Mouse (Mus musculus): ENCODE measurements around the gene Gm20431. TPM values are rescaled to one million over a fixed set of nuclear protein-coding genes. Genes with fewer than 3 reads are reported as not detected.

The Gm20431 gene
- total RNA-seq, 1 experiment from 2014 or later: not detected

- ATAC-seq (replicated peaks; ENCODE audit: low read depth, poor library complexity, severe bottlenecking): no peak
Measured at GRCm38 (mm10) chr2:167583161-167583952, 77.9 kb downstream of the Gm20431 start.

GRCm38 (mm10) chr2:167578521-167578920 is 82.8 kb downstream of the Gm20431 start:
- peak; percentile 65 for ATAC-seq (replicated peaks; ENCODE audit: low read depth, poor library complexity, severe bottlenecking)

- no peak for ATAC-seq (replicated peaks; ENCODE audit: low read depth, poor library complexity, severe bottlenecking)
Measured at GRCm38 (mm10) chr2:167577186-167577785, 84.0 kb downstream of the Gm20431 start.

- ATAC-seq (replicated peaks; ENCODE audit: low read depth, poor library complexity, severe bottlenecking): no peak
Measured at GRCm38 (mm10) chr2:167576121-167576620, 85.1 kb downstream of the Gm20431 start.

DNA sequence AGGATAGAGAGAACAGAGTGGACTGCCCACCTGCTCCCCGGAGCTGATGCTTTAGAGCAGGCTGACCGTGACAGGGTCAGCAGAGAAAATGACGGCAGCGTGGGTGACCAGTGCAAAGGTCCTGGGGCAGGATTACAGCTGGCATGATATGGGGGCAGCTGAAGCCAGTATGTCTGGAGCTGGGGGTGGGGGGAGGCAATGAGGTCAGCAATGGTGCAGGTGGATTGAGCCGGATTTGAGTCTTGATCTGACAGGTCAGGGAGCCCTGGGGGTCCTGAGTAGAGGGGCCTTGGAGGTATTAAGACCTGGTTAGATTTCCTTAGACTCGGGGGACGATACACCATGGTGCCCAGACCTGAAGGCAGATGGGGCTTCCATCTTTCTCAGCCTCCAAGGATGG is 85.7 kb downstream of the Gm20431 start:
- ATAC-seq (replicated peaks; ENCODE audit: low read depth, poor library complexity, severe bottlenecking): no peak

- ATAC-seq (replicated peaks; ENCODE audit: low read depth, poor library complexity, severe bottlenecking): no peak
Measured at GRCm38 (mm10) chr2:167574814-167575213, 86.5 kb downstream of the Gm20431 start.

DNA sequence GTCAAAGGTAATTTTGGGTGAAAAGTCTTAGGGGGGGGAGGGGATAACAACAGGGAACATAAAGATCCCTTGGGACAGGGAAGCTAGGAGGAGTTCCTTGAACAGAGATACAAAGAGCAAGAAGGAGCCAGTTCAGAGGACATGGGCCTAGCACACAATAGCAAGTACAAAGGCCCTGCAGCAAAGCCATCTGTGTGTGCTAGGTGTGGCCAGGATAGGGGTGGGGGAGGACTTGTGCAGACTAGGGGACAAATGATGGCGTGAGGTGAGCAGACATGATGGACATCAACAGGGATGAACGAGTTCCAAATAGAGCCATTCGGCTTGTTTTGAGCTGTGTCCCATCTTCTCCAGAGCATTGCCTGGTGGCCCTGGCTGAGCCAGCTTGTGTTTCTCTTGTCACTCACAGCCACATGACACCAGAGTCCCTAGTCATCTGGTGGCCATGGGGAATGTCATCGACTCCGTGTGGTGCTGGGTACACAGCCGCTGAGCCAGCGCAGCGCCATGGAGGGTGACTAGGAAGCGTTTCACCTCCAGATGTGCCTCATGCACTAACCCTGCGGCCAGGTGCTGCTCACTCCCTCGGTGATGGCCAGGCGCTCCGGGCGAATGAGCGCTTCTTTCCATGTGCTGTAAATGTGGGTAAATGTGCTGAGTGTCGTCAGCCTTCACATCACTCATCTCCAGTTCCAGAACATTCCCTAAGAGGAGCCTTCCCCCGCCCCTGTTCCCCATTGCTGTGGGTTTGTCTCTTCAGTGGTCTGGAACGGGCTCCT is 89.7 kb downstream of the Gm20431 start:
- ATAC-seq (replicated peaks; ENCODE audit: low read depth, poor library complexity, severe bottlenecking): no peak

- ATAC-seq (replicated peaks; ENCODE audit: low read depth, poor library complexity, severe bottlenecking): no peak
Measured at GRCm38 (mm10) chr2:167570815-167571214, 90.5 kb downstream of the Gm20431 start.

DNA sequence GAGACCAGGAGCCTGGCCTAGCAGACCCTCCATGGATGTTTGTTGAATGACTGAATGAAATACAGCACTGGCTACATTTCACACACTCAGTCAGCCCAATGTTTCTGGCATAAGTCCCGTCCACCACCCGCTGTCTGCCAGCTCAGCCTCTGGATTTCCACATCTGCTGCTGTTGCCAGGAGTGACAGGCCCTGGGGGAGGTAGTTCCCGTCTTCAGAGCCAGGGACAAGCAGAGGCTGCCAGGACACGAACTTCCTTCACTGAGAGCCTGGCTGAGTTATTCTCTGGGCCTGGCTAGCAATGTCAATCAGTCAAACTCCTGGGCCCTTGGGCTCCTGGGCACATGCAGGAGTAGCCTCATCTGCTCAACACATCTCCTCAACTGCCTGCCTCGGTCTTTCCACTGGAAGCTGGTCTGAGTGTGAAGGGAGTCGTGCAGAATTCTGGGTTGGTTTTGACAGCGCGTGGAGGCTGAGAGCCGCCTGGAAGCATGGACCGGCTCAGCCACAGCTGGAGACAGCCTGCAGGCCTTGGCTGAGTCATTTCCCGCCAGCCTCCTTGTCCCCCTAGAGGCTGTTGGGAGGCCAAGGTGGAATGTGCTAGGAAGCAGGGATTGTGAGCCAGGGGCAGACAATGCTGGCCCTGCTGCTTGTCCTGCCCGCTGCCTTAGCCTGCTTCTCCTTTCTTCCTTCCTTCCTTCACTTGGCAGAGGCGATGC is 91.2 kb downstream of the Gm20431 start:
- 0 out of 2 replicates have a peak, but pooled peaks have one; percentile 18 for ATAC-seq (replicated peaks; ENCODE audit: low read depth, poor library complexity, severe bottlenecking)

DNA sequence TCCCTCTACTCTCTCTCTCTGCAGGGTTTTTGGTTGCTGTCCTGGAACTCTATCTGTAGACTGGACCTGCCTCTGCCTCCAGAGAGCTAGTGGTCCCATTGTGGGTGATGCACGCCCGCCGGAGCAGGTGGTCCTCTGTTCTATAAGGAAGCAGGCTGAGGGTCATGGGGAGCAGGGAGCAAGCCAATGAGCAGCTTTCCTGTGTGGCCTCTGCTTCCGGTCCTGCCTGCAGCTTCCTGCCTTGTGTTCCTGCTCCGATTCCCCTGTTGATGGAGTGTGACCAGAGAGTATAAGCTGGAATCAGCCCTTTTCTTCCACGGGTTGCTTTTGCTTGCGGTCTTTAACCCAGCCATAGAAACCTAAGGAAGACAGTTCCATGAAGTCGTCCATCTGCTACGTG is 93.2 kb downstream of the Gm20431 start:
- ATAC-seq (replicated peaks; ENCODE audit: low read depth, poor library complexity, severe bottlenecking): no peak

- ATAC-seq (replicated peaks; ENCODE audit: low read depth, poor library complexity, severe bottlenecking): no peak
Measured at GRCm38 (mm10) chr2:167565682-167566081, 95.6 kb downstream of the Gm20431 start.

GRCm38 (mm10) chr2:167565312-167565656 is 96.0 kb downstream of the Gm20431 start:
- ATAC-seq (replicated peaks; ENCODE audit: low read depth, poor library complexity, severe bottlenecking): no peak

GRCm38 (mm10) chr2:167564551-167565311 is 96.6 kb downstream of the Gm20431 start:
- ATAC-seq (replicated peaks; ENCODE audit: low read depth, poor library complexity, severe bottlenecking): no peak

DNA sequence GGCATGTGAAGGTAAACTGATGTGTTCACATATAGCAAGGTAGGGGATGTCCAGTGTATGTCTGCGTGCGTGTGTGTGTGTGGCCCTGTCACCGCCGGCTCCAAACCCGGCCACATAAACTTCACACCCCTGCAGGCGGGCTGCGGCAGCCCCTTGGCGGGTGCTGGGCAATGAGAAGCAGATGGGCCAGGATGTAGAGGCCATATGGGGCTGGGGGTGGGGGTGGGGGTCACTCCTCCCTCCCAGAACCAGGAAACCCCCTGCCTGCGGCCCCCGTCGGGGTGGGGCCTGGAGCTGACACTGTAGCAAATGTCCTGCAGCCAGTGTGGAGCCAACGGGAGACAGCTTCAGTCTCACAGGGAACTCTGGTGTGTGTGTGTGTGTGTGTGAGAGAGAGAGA is 97.6 kb downstream of the Gm20431 start:
- ATAC-seq (replicated peaks; ENCODE audit: low read depth, poor library complexity, severe bottlenecking): no peak

DNA sequence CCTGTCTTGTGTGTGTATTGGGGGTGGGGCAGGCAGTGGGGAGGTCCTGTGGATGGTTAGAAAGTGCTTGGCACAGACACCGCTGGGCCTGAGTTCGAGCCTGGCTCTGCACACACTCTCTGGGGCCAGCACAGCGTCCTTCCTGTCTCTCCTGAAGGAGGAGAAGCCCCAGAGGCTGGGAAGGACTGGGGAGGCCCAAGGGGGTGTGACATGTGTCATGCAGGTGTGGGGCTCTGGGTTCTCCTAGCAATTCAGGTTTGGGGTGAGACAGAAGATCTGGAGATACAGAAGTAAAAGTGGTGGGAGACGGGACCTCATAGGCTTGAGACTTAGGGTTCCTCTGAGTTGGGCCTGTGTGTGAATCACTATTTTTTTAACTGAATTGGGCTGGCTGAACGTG is 98.3 kb downstream of the Gm20431 start:
- ATAC-seq (replicated peaks; ENCODE audit: low read depth, poor library complexity, severe bottlenecking): no peak

DNA sequence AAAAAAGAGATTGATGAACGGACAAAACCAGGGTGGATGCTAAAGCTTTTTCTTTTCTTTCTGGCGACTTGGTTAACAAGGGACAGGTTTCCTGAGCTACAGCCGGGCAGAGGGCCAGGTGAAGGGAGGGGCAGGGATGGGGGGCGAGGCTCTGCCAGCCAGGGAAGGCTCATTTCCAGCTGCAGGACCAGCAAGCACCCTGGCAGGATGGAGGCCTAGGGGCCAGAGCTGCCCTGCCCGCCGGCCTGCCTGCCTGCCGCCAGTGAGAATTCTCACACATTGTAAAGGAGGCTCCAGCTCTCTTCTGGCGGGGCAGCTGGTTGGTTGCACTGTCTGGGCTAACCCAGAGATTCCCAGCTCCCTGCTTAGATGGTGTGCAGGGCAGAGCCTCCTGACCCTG is 99.2 kb downstream of the Gm20431 start:
- no peak for ATAC-seq (replicated peaks; ENCODE audit: low read depth, poor library complexity, severe bottlenecking)

DNA sequence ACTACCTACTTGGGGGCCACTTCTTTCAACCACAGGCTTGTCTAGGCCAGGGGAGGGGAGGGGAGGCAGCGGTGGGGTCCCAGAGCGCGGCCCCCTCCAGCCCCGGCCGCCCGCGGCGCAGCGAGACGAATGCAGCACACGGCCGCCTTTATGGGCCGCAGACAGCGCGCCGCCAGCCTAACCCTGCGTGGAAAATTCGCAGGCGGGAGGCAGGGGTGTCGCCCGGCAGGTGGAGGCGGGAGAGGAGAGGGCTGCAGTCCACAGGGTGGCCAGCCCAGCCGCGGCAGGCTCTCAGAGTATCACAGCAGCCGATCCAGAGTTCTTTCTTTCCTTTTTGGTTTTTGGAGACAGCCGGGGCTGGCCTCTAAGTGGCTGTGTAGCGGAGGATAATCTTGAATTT is 101.9 kb downstream of the Gm20431 start:
- ATAC-seq (replicated peaks; ENCODE audit: low read depth, poor library complexity, severe bottlenecking): no peak

Data from common myeloid progenitor, adult 5-6 weeks (primary cell).